Mouse (Mus musculus) gastrocnemius, adult 2 months (tissue): Measurements from ENCODE around the gene Uqcc1. TPM values are rescaled to one million over a fixed set of nuclear protein-coding genes. Genes with fewer than 3 reads are reported as not detected.

Experiments used
- DNase-seq: peaks from one replicate; pipeline ENCODE4 v3.0.0; 2022
- H3K27ac ChIP-seq: fragments of 200-600 bp; 2 replicates; pipeline ENCODE4 v1.8.1; 2022; ENCODE audit warnings: mild to moderate bottlenecking
- H3K4me3 ChIP-seq: fragments of 200-600 bp; 2 replicates; pipeline ENCODE4 v1.8.1; 2022; ENCODE audit warnings: mild to moderate bottlenecking, moderate library complexity
- CTCF ChIP-seq: fragments of 200-600 bp; IDR thresholded peaks from 2 replicates; pipeline ENCODE4 v1.8.1; 2022; ENCODE audit warnings: antibody characterized with exemption, mild to moderate bottlenecking, moderate library complexity
- intact Hi-C: fragments of 180-260 bp; cut with DNase I; formaldehyde crosslinking; loops from one replicate; pipeline ENCODE4 v1.15.1; 2025
- total RNA-seq, 2 experiments: library from RNA; stranded (reverse); gene quantifications; 2 replicates each; pipeline ENCODE4 v1.2.3; 2021

Uqcc1 gene
- total RNA-seq, 2 experiments from 2014 or later, result 139 to 198 TPM

GRCm38 (mm10) chr2:155817301-155818245 is 112.5 kb downstream of the Uqcc1 start:
- Histone ChIP-seq H3K4me3 (peak overlapping the region; percentile 80), H3K27ac (peak overlapping the region; percentile 97)
- peak; percentile 78 for DNase-seq
- no peak for TF ChIP-seq CTCF
- intact Hi-C loops, result no loop called here

GRCm38 (mm10) chr2:155816179-155816578 is 113.9 kb downstream of the Uqcc1 start:
- H3K4me3 ChIP-seq, result no peak overlapping the region
- TF ChIP-seq CTCF, result no peak
- no peak overlapping the region for H3K27ac ChIP-seq
- DNase-seq, result peak; percentile 49
- intact Hi-C loops, result no loop called here

- TF ChIP-seq CTCF, result no peak
- H3K4me3 ChIP-seq, result no peak overlapping the region
- no peak for DNase-seq
- no peak overlapping the region for H3K27ac ChIP-seq
- intact Hi-C loops, result loop anchor here (5.0 kb wide), 2 partner anchors 48 to 153 kb away; no protein-coding TSS in a partner anchor
Measured at GRCm38 (mm10) chr2:155814829-155815228, 115.3 kb downstream of the Uqcc1 start.

- peak; percentile 10 for DNase-seq
- TF ChIP-seq CTCF, result no peak
- no peak overlapping the region for H3K27ac ChIP-seq
- H3K4me3 ChIP-seq, result no peak overlapping the region
- intact Hi-C loops, result loop anchor here (2.0 to 5.0 kb wide), 3 partner anchors 45 to 150 kb away; partner anchors contain the start of gene Trpc4ap
Measured at GRCm38 (mm10) chr2:155812637-155813036, 117.5 kb downstream of the Uqcc1 start.

- Histone ChIP-seq H3K27ac (no peak overlapping the region), H3K4me3 (no peak overlapping the region)
- DNase-seq, result peak; percentile 81
- intact Hi-C loops, result loop anchor here (2.0 to 5.0 kb wide), 3 partner anchors 45 to 150 kb away; partner anchors contain the start of gene Trpc4ap
- TF ChIP-seq CTCF, result peak; percentile 96
Measured at GRCm38 (mm10) chr2:155811821-155812396, 118.2 kb downstream of the Uqcc1 start.

- no peak overlapping the region for H3K4me3 ChIP-seq
- DNase-seq, result peak; percentile 7
- intact Hi-C loops, result loop anchor here (5.0 kb wide), 2 partner anchors 42 to 147 kb away; no protein-coding TSS in a partner anchor
- no peak overlapping the region for H3K27ac ChIP-seq
- TF ChIP-seq CTCF, result no peak
Measured at GRCm38 (mm10) chr2:155809620-155810019, 120.5 kb downstream of the Uqcc1 start.

- Histone ChIP-seq H3K4me3 (no peak overlapping the region), H3K27ac (no peak overlapping the region)
- TF ChIP-seq CTCF, result no peak
- no peak for DNase-seq
- intact Hi-C loops, result no loop called here
Measured at GRCm38 (mm10) chr2:155807408-155807807, 122.7 kb downstream of the Uqcc1 start.

- no peak for TF ChIP-seq CTCF
- H3K4me3 ChIP-seq, result no peak overlapping the region
- peak overlapping the region; percentile 57; the same call in 1 of the 2 replicates for H3K27ac ChIP-seq
- intact Hi-C loops, result no loop called here
- DNase-seq, result peak; percentile 66
Measured at GRCm38 (mm10) chr2:155806548-155806947, 123.6 kb downstream of the Uqcc1 start.

GRCm38 (mm10) chr2:155805925-155806255 is 124.2 kb downstream of the Uqcc1 start:
- Histone ChIP-seq H3K4me3 (no peak overlapping the region), H3K27ac (peak overlapping the region; percentile 57)
- no peak for DNase-seq
- intact Hi-C loops, result no loop called here
- no peak for TF ChIP-seq CTCF

- TF ChIP-seq CTCF, result no peak
- peak overlapping the region; percentile 57 for H3K27ac ChIP-seq
- intact Hi-C loops, result no loop called here
- peak; percentile 86 for DNase-seq
- H3K4me3 ChIP-seq, result no peak overlapping the region
Measured at GRCm38 (mm10) chr2:155805231-155805924, 124.7 kb downstream of the Uqcc1 start.

GRCm38 (mm10) chr2:155804053-155804452 is 126.1 kb downstream of the Uqcc1 start:
- intact Hi-C loops, result no loop called here

GRCm38 (mm10) chr2:155802761-155803160 is 127.3 kb downstream of the Uqcc1 start:
- intact Hi-C loops, result no loop called here
- TF ChIP-seq CTCF, result peak; percentile 49
- H3K27ac ChIP-seq, result no peak overlapping the region
- no peak overlapping the region for H3K4me3 ChIP-seq
- DNase-seq, result no peak

More at GRCm38 (mm10) chr2:155804053-155804452, 126.1 kb downstream of the Uqcc1 start:
- TF ChIP-seq CTCF, result no peak
- no peak for DNase-seq
- Histone ChIP-seq H3K27ac (no peak overlapping the region), H3K4me3 (no peak overlapping the region)
